Mouse (Mus musculus): ENCODE measurements around the gene Galk2. TPM values are rescaled to one million over a fixed set of nuclear protein-coding genes. Genes with fewer than 3 reads are reported as not detected.

Galk2 gene
- total and polyA plus RNA-seq, 3 experiments: 0.08 to 0.29 TPM; not detected in 1

DNA sequence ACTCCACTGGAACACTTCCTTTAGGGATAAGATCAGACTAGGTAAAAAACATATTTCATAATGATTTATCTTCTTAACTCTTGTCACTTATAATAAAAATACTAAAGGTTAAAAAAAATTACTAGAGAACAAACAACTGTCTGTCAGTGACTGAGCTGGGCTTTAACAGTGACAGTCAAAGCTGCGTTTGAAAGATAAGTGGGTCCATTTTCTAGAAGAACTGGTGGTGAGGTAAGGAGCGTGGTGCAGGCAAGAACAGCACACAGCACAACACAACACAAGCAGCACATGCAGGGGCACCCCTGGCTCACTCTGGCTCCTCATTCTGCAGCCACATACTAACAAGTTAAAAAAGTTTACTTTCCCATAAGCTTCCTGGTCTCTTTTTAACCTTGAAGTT lies 7.7 kb upstream of the Galk2 start (continued):
- TF ChIP-seq NRF1 (IDR thresholded peaks at IDR 0.05; ENCODE audit: insufficient read depth, low read depth, low read length, poor library complexity, severe bottlenecking): no peak
- TF ChIP-seq POLR2A (IDR thresholded peaks at IDR 0.05; ENCODE audit: control insufficient read depth in 1 of 2, insufficient read depth in 1 of 2, low read depth in 1 of 2, low read length in 2 of 2, poor library complexity in 1 of 2): no peak
- TF ChIP-seq ZC3H11A (IDR thresholded peaks at IDR 0.05; ENCODE audit: low read depth, low read length): no peak
- no peak for TF ChIP-seq USF1 (IDR thresholded peaks at IDR 0.05; ENCODE audit: low read depth, low read length)
- TF ChIP-seq MXI1 (IDR thresholded peaks at IDR 0.05; ENCODE audit: low read depth, low read length): peak; percentile 67
- no peak for TF ChIP-seq E2F4 (IDR thresholded peaks at IDR 0.05; ENCODE audit: borderline replicate concordance, low read depth, low read length)
- no peak for TF ChIP-seq MYC (IDR thresholded peaks at IDR 0.05; ENCODE audit: low read depth, low read length)
- no peak; the same call in 1 of the 2 replicates for TF ChIP-seq MYB (IDR thresholded peaks at IDR 0.05; ENCODE audit: low read depth, low read length)
- no peak for TF ChIP-seq NELFE (IDR thresholded peaks at IDR 0.05; ENCODE audit: low read depth, low read length)
- TF ChIP-seq ETS1 (IDR thresholded peaks at IDR 0.05; ENCODE audit: low read depth, low read length): peak; percentile 52; the same call in 1 of the 2 replicates
- no peak for TF ChIP-seq CHD1 (IDR thresholded peaks at IDR 0.05; ENCODE audit: low read depth, low read length)
- no peak for TF ChIP-seq SMC3 (IDR thresholded peaks at IDR 0.05; ENCODE audit: low read depth, low read length)
- TF ChIP-seq TAL1 (IDR thresholded peaks at IDR 0.05; ENCODE audit: low read length): peak; percentile 79
- TF ChIP-seq TBP (IDR thresholded peaks at IDR 0.05; ENCODE audit: low read depth, low read length): no peak
- no peak for TF ChIP-seq MAZ (IDR thresholded peaks at IDR 0.05; ENCODE audit: low read depth, low read length)
- no peak for TF ChIP-seq JUND (IDR thresholded peaks at IDR 0.05; ENCODE audit: low read depth, low read length)
- no peak for TF ChIP-seq POLR2AphosphoS2 (IDR thresholded peaks at IDR 0.05; ENCODE audit: low read length)
- peak; percentile 59; the same call in 1 of the 2 replicates for TF ChIP-seq SIN3A (IDR thresholded peaks at IDR 0.05; ENCODE audit: low read length)
- TF ChIP-seq MAX (IDR thresholded peaks at IDR 0.05; ENCODE audit: low read length): 0 out of 2 replicates have a peak, but pooled peaks have one; percentile 48
- no peak for TF ChIP-seq RCOR1 (IDR thresholded peaks at IDR 0.05; ENCODE audit: low read depth, low read length)
- no peak for TF ChIP-seq POLR2AphosphoS5 (IDR thresholded peaks at IDR 0.05; ENCODE audit: borderline replicate concordance, low read depth, low read length)

DNA sequence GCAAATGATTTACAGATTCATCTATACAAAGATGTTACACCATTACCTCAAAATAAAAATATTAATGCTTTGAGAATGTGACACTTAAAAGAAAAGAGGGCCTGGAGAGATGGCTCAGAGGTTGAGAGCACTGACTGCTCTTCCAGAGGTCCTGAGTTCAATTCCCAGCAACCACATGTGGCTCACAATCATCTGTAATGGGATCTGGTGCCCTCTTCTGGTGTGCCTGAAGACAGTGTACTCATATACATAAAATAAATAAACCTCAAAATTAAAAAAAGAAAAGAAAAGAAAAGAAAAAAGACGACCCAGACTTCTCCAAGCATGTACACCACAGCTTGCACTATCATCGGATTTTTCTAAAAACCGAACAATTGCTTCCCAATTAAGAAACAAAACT lies 1.2 kb upstream of the Galk2 start:
- peak overlapping the region; percentile 59 to 92 for H3K4me3 ChIP-seq (ENCODE audit: control insufficient read depth in 1 of 2, insufficient read depth in 1 of 2, low read depth in 2 of 2, low read length in 2 of 2)
- peaks cover 0 to 27% of the 10 kb centered on the region in 2 experiments; a peak in 3 of 4 replicates for H3K36me3 ChIP-seq (ENCODE audit: control insufficient read depth in 1 of 2, insufficient read depth in 2 of 2, low read length in 2 of 2)
- H3K9ac ChIP-seq (ENCODE audit: control insufficient read depth, low read depth, low read length, poor library complexity, severe bottlenecking): peak overlapping the region; percentile 97
- H3K79me2 ChIP-seq (ENCODE audit: control insufficient read depth, insufficient read depth, low read length, poor library complexity): peaks cover 46% of the 10 kb centered on the region
- no peak overlapping the region for H3K27ac ChIP-seq (ENCODE audit: control insufficient read depth, low read depth, low read length)
- H3K9me3 ChIP-seq (replicated peaks; ENCODE audit: insufficient read depth, low read length): no peaks in the 10 kb centered on the region
- no peak for DNase-seq (ENCODE audit: low read depth, low spot score)
- H3K27me3 ChIP-seq (ENCODE audit: control insufficient read depth in 1 of 2, insufficient read depth in 2 of 2, low read length in 2 of 2): no peaks in the 10 kb centered on the region
- H3K4me1 ChIP-seq (ENCODE audit: control insufficient read depth in 1 of 2, insufficient read depth in 2 of 2, low read length in 2 of 2): peaks cover 0 to 13% of the 10 kb centered on the region in 2 experiments; a peak in 2 of 4 replicates
- no peak for TF ChIP-seq SIN3A (IDR thresholded peaks at IDR 0.05; ENCODE audit: low read length)
- TF ChIP-seq MYC (IDR thresholded peaks at IDR 0.05; ENCODE audit: low read depth, low read length): peak; percentile 55; the same call in 1 of the 2 replicates
- no peak for TF ChIP-seq E2F4 (IDR thresholded peaks at IDR 0.05; ENCODE audit: borderline replicate concordance, low read depth, low read length)
- no peak for TF ChIP-seq EP300 (IDR thresholded peaks at IDR 0.05; ENCODE audit: low read depth in 1 of 2, low read length in 2 of 2)
- TF ChIP-seq POLR2AphosphoS2 (IDR thresholded peaks at IDR 0.05; ENCODE audit: low read length): no peak
- TF ChIP-seq MEF2A (IDR thresholded peaks at IDR 0.05; ENCODE audit: extremely low read depth, insufficient replicate concordance, low read depth, low read length, poor library complexity, severe bottlenecking): no peak
- no peak for TF ChIP-seq ZC3H11A (IDR thresholded peaks at IDR 0.05; ENCODE audit: low read depth, low read length)
- TF ChIP-seq CHD2 (IDR thresholded peaks at IDR 0.05; ENCODE audit: low read length): no peak
- no peak for TF ChIP-seq ZKSCAN1 (IDR thresholded peaks at IDR 0.05; ENCODE audit: low read depth, low read length)
- TF ChIP-seq MAX (IDR thresholded peaks at IDR 0.05; ENCODE audit: low read length): no peak
- no peak for TF ChIP-seq ETS1 (IDR thresholded peaks at IDR 0.05; ENCODE audit: low read depth, low read length)
- no peak for TF ChIP-seq TAL1 (IDR thresholded peaks at IDR 0.05; ENCODE audit: low read length)
- no peak for TF ChIP-seq MAFK (IDR thresholded peaks at IDR 0.05; ENCODE audit: borderline replicate concordance, low read depth, low read length)
- TF ChIP-seq NELFE (IDR thresholded peaks at IDR 0.05; ENCODE audit: low read depth, low read length): no peak
- TF ChIP-seq ZMIZ1 (IDR thresholded peaks at IDR 0.05; ENCODE audit: low read depth, low read length): no peak
- TF ChIP-seq UBTF (IDR thresholded peaks at IDR 0.05; ENCODE audit: borderline replicate concordance, insufficient read depth, low read depth, low read length): no peak
- no peak for TF ChIP-seq NRF1 (IDR thresholded peaks at IDR 0.05; ENCODE audit: insufficient read depth, low read depth, low read length, poor library complexity, severe bottlenecking)
- TF ChIP-seq MAZ (IDR thresholded peaks at IDR 0.05; ENCODE audit: low read depth, low read length): no peak
- TF ChIP-seq USF2 (IDR thresholded peaks at IDR 0.05; ENCODE audit: borderline replicate concordance in 1 of 2, insufficient read depth in 1 of 2, low read depth in 1 of 2, low read length in 2 of 2): no peak
- TF ChIP-seq SMC3 (IDR thresholded peaks at IDR 0.05; ENCODE audit: low read depth, low read length): peak; percentile 26; the same call in 1 of the 2 replicates
- TF ChIP-seq RCOR1 (IDR thresholded peaks at IDR 0.05; ENCODE audit: low read depth, low read length): no peak
- TF ChIP-seq CTCF (IDR thresholded peaks at IDR 0.05 in 2 of 3, conservative IDR thresholded peaks at IDR 0.05 in 1 of 3; ENCODE audit: control insufficient read depth in 1 of 3, insufficient read depth in 1 of 3, low read depth in 2 of 3, low read length in 3 of 3, poor library complexity in 1 of 3, severe bottlenecking in 1 of 3): peak in 1 of 3 experiments; percentile 21; a peak in 2 of 6 replicates
- TF ChIP-seq HCFC1 (IDR thresholded peaks at IDR 0.05; ENCODE audit: low read depth, low read length): no peak
- TF ChIP-seq TCF12 (IDR thresholded peaks at IDR 0.05; ENCODE audit: low read depth, low read length): no peak
- TF ChIP-seq TBP (IDR thresholded peaks at IDR 0.05; ENCODE audit: low read depth, low read length): no peak

Measured in MEL (cell line).